Mouse (Mus musculus): ENCODE data around the gene Rack1. TPM values are rescaled to one million over a fixed set of nuclear protein-coding genes. Genes with fewer than 3 reads are reported as not detected.

Rack1 gene
- total and polyA plus RNA-seq, 3 experiments: 376 to 5,815 (median 4,421) TPM

GRCm38 (mm10) chr11:48822768-48823512 lies 22.8 kb downstream of the Rack1 start:
- no peak for TF ChIP-seq CHD1 (IDR thresholded peaks at IDR 0.05; ENCODE audit: low read depth, low read length)
- TF ChIP-seq USF1 (IDR thresholded peaks at IDR 0.05; ENCODE audit: low read depth, low read length): 0 out of 2 replicates have a peak, but pooled peaks have one; percentile 19
- TF ChIP-seq SIN3A (IDR thresholded peaks at IDR 0.05; ENCODE audit: low read length): no peak; the same call in none of the 2 replicates
- TF ChIP-seq GATA1 (IDR thresholded peaks at IDR 0.05; ENCODE audit: low read depth, low read length): no peak
- TF ChIP-seq MAX (IDR thresholded peaks at IDR 0.05; ENCODE audit: low read length): 0 out of 2 replicates have a peak, but pooled peaks have one; percentile 32
- no peak for TF ChIP-seq SMC3 (IDR thresholded peaks at IDR 0.05; ENCODE audit: low read depth, low read length)
- Histone ChIP-seq H3K4me3 (ENCODE audit: control insufficient read depth in 1 of 2, insufficient read depth in 1 of 2, low read depth in 2 of 2, low read length in 2 of 2) (peak overlapping the region; percentile 32 to 60), H3K36me3 (ENCODE audit: control insufficient read depth in 1 of 2, insufficient read depth in 2 of 2, low read length in 2 of 2) (peaks cover 0 to 28% of the 10 kb centered on the region in 2 experiments; a peak in 2 of 4 replicates), H3K27ac (ENCODE audit: control insufficient read depth, low read depth, low read length) (no peak overlapping the region), H3K27me3 (ENCODE audit: control insufficient read depth in 1 of 2, insufficient read depth in 2 of 2, low read length in 2 of 2) (no peaks in the 10 kb centered on the region), H3K9me3 (replicated peaks; ENCODE audit: insufficient read depth, low read length) (no peaks in the 10 kb centered on the region), H3K4me1 (ENCODE audit: control insufficient read depth in 1 of 2, insufficient read depth in 2 of 2, low read length in 2 of 2) (peaks cover 6 to 37% of the 10 kb centered on the region in 2 experiments), H3K79me2 (ENCODE audit: control insufficient read depth, insufficient read depth, low read length, poor library complexity) (no peaks in the 10 kb centered on the region; the same call in 1 of the 2 replicates), H3K9ac (ENCODE audit: control insufficient read depth, low read depth, low read length, poor library complexity, severe bottlenecking) (peak overlapping the region; percentile 55)
- DNase-seq (ENCODE audit: low read depth, low spot score): no peak

- peak overlapping the region; percentile 32 to 60 for H3K4me3 ChIP-seq (ENCODE audit: control insufficient read depth in 1 of 2, insufficient read depth in 1 of 2, low read depth in 2 of 2, low read length in 2 of 2)
- H3K79me2 ChIP-seq (ENCODE audit: control insufficient read depth, insufficient read depth, low read length, poor library complexity): no peaks in the 10 kb centered on the region; the same call in 1 of the 2 replicates
- H3K36me3 ChIP-seq (ENCODE audit: control insufficient read depth in 1 of 2, insufficient read depth in 2 of 2, low read length in 2 of 2): peaks cover 0 to 27% of the 10 kb centered on the region in 2 experiments; a peak in 2 of 4 replicates
- H3K9ac ChIP-seq (ENCODE audit: control insufficient read depth, low read depth, low read length, poor library complexity, severe bottlenecking): peak overlapping the region; percentile 55
- DNase-seq (ENCODE audit: low read depth, low spot score): peak; percentile 94
- peaks cover 6 to 37% of the 10 kb centered on the region in 2 experiments for H3K4me1 ChIP-seq (ENCODE audit: control insufficient read depth in 1 of 2, insufficient read depth in 2 of 2, low read length in 2 of 2)
- H3K9me3 ChIP-seq (replicated peaks; ENCODE audit: insufficient read depth, low read length): no peaks in the 10 kb centered on the region
- H3K27ac ChIP-seq (ENCODE audit: control insufficient read depth, low read depth, low read length): no peak overlapping the region
- TF ChIP-seq MAFK (IDR thresholded peaks at IDR 0.05; ENCODE audit: borderline replicate concordance, low read depth, low read length) (peak; percentile 99), GATA1 (IDR thresholded peaks at IDR 0.05; ENCODE audit: low read depth, low read length) (peak; percentile 43; the same call in 1 of the 2 replicates), NELFE (IDR thresholded peaks at IDR 0.05; ENCODE audit: low read depth, low read length) (no peak), ZKSCAN1 (IDR thresholded peaks at IDR 0.05; ENCODE audit: low read depth, low read length) (no peak), ZNF384 (IDR thresholded peaks at IDR 0.05; ENCODE audit: low read depth, low read length) (peak; percentile 88), SIN3A (IDR thresholded peaks at IDR 0.05; ENCODE audit: low read length) (0 out of 2 replicates have a peak, but pooled peaks have one; percentile 62), ELF1 (IDR thresholded peaks at IDR 0.05; ENCODE audit: low read depth, low read length) (peak; percentile 81; the same call in 1 of the 2 replicates), TBP (IDR thresholded peaks at IDR 0.05; ENCODE audit: low read depth, low read length) (peak; percentile 100)
- no peaks in the 10 kb centered on the region for H3K27me3 ChIP-seq (ENCODE audit: control insufficient read depth in 1 of 2, insufficient read depth in 2 of 2, low read length in 2 of 2)
Observed at GRCm38 (mm10) chr11:48823536-48823972, 23.4 kb downstream of the Rack1 start.
